Mouse (Mus musculus): ENCODE data around the gene Tmc2.

Tmc2 gene

DNA sequence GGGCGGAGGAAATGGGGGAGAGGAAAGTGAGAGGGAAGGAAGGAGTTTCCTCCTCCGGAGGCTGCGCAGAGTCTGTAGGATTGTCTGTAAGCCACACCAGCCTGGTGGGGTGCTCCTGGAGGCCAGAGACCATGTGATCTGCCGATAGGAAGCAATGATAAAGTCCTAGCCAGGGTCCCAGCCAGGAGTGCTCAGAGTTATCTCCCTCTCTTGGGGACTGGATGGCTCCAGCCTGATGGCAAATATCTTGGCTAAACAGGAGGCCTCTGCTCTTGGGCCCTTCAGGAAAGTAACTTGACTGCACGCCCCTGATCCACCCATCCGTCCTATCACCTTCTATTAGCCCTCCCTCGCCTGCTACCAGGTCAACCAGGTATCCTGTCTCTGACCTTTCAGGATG lies 53.2 kb downstream of the Tmc2 start:
- in situ Hi-C loops (cut with MboI, MseI), result no loop called here

DNA sequence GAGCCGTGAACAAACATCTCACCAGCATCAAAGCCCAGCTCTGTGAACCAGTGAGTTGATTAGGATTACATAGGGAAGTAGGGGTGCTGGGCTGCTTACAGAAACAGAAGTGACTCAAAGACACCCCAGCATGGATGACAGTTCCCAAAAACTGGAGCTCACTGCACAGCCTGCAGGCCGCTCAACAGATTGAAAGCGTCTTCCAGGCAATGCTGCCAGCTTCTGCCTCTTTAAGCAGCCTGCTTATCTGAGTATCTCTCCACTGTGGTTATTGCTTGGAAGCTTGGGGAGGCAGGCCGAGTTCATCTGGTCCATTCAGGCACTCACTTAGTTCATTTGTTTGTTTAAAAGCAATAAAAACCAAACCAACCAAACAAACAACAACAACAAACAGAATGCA lies 61.8 kb downstream of the Tmc2 start:
- in situ Hi-C loops (cut with MboI, MseI), result no loop called here

DNA sequence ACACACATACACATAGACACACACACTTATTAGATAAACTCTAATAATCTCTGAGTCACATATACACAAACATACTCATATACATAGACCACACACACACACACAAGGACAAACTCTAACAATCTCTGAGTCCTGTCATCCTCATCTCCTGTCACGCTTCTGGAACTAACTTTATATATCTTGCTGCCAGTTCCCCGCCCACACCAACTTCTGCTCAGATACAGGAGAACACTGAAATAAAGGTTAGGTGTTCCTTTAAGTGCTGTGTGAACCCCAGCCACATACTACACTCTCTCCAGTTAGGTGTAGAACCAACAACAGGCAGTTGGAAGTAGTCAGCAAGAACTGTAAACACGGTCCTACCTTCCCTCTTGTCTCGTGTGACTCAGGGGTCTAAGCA lies 65.8 kb downstream of the Tmc2 start:
- in situ Hi-C loops (cut with MboI, MseI), result no loop called here

DNA sequence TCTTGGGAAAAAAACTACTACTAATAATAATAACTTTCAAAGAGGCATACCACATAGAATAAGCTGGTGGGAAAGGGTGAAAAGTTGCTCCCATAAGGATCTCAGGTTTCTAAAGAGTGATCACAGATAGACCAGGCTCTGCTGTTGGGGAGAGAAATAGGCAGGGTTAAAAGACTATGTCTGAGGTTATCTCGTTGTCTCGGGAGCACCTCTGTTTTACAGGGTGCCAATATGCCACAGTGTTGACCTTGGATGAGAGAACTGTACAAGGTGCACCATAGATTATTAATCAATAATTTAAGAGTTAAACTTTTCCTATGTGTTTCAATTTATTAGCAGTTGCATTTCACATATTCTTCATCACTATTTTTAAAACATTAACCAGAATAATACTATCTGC lies 66.9 kb downstream of the Tmc2 start:
- in situ Hi-C loops (cut with MboI, MseI), result no loop called here

DNA sequence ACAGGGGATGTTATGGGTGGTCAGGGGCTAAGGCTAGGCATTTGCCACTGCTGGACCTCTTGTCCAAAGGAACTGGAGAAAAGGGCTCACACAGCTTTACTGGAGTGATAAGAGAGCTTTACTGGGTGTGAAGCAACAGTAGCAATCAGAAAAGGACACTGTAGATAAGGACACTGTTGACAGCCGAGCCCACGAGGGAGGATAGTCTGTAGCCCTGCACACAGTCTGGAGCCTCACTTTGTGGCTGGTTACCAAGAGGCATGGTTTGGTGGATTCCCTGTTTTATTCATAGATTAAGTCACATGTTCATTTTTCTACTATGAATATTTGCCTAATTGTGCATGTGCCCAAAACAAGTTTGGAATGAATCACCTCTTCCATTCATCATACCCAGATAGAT lies 67.4 kb downstream of the Tmc2 start:
- in situ Hi-C loops (cut with MboI, MseI), result no loop called here

DNA sequence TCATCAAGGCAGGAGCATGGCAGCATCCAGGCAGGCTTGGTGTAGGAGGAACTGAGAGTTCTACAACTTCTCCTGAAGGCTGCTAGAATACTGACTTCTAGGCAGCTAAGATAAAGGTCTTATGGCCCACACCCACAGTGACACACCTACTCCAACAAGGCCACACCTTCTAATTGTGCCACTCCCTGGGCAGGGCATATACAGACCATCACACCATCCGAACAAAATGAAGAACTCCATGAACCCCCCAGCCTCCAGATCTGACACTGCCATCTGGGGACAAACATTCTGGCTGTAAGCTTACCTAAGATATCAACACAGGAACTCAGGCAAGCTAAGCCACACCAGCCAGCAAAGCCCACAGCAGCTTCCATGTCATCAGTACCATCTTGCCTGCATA lies 70.5 kb downstream of the Tmc2 start:
- in situ Hi-C loops (cut with MboI, MseI), result no loop called here

DNA sequence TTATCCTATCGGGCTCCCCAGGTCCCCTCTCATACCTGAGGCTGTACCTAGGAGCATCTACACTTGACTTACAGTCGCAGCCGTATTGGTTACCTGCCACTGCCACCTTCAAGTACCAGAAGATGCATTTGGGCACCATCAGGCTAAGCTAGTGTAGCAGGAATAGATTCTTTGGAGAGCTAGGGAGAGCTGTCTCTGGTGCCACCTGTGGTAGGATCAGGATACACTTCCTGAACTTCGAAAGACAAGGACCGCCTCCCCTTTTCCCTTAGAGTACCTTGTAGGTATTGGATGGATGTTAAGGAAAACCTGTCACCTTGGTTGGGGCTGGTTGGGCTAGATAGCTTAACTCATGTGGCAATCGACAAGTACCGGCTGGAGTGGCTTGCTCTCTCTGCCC lies 73.1 kb downstream of the Tmc2 start:
- in situ Hi-C loops (cut with MboI, MseI), result no loop called here

DNA sequence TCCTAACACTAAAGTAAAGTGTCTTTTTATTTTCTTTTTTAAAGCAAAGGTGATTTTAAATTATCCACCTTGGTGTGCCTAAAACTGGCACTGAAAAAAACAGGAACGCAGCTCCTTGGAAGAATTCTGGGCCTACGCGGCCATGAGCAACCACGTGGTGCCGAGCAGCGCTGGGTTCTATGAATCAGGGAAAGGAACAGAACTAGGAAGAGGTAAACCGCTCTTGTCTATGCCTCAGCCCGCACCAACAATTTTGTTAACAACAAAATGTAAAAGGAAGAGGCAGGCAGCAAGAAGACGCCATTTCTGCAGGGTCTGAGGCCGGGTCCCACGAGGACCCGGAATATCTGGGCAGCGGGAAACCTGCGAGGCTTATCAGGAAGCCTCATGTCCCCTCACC lies 78.7 kb downstream of the Tmc2 start:
- in situ Hi-C loops (cut with MboI, MseI), result loop anchor here (5.0 kb wide), 1 partner anchor 471 kb away; the partner anchor contains the start of gene Stk35

DNA sequence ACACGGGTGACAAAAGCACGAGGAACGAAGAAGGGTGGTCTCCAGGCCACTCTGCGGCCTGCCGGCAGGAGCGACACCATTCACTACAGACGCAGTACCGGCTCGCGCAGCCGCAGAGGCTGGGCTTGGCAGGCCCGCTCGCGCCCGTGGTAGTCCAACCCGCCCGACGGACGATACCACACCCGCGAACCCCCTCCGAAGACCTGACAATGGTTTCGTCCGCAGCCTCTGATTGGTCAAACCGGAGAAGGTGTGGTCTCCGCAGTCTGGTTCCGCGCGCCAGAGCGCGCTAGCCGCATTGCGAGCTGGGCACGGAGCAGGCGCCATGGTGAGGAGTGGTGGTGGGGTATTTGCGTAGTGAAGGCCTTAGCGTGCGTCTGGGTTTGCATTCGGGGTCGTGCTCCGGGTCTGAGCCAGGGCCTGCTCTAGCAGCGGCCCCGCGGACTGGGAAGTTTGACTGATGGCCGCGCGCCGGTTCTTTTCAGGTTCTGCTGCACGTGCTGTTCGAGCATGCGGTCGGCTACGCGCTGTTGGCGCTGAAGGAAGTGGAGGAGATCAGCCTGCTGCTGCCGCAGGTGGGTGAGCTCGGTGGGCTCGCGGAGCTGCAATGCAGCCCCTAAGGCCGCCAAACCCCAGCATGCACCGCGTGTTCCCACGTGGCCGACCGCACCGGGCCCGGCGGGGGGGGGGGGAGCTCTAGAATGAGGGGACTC lies 79.3 kb downstream of the Tmc2 start, which contains the start of gene Nop56:
Gene Nop56, plus strand, starts transcription at position 282 of the 713 bp plus-strand sequence.
- in situ Hi-C loops (cut with MboI, MseI), result loop anchor here (5.0 kb wide), 1 partner anchor 472 kb away; the partner anchor contains the start of gene Stk35

DNA sequence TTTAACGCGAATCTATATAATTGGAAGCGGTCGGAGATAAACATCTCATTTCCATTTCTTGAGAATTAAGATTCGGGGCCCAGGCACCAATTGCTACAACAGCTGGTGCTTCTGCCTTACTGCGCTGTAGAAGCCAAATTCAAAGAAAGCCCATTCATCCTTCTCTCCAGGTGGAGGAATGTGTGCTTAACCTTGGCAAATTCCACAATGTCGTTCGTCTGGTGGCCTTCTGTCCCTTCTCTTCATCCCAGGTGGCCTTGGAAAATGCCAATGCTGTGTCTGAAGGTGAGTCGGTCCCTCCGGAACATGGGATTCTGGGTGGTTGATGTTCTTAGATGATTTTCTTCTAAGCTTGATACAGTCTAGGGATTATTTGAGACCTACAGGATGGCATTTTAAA lies 79.9 kb downstream of the Tmc2 start:
- in situ Hi-C loops (cut with MboI, MseI), result loop anchor here (5.0 kb wide), 1 partner anchor 473 kb away; the partner anchor contains the start of gene Stk35

DNA sequence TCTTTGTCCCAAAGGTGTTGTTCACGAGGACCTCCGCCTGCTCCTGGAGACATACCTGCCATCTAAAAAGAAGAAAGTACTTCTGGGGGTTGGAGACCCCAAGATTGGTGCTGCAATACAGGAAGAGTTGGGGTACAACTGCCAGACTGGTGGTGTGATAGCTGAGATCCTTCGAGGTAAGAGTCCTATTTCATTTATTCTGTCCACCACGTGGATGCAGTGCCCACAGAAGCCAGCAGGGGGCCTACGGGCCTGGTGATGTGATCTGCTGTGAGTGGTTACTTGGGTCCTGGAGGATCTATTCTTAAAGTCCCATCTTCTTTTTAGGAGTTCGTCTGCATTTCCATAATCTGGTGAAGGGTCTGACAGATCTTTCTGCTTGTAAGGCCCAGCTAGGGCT lies 80.7 kb downstream of the Tmc2 start:
- in situ Hi-C loops (cut with MboI, MseI), result no loop called here

DNA sequence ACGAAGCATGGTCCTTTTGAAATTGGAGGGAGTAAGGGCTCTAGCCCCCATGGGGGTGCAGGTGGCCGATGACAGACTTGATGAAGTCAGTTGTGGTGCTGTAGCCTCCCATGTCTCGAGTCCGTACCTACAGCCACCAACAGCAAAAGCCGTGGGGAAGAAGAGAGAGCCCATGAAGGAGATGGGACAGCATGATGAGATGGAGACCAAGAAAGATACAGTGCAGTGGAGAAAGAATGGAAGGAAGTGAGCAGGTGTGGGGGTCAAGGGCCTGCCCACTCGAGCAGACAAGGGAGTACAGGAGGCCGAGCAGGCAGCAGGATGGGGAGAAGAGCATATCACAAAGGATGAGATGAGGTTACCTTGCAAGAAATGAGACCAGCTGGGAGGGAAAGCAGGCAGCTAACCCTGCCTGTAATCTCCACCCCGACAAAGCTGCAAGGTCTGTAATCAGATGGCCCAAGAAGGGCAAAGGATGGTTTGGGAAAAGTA lies 84.7 kb downstream of the Tmc2 start:
- in situ Hi-C loops (cut with MboI, MseI), result loop anchor here (5.0 kb wide), 1 partner anchor 253 kb away; no protein-coding TSS in a partner anchor

DNA sequence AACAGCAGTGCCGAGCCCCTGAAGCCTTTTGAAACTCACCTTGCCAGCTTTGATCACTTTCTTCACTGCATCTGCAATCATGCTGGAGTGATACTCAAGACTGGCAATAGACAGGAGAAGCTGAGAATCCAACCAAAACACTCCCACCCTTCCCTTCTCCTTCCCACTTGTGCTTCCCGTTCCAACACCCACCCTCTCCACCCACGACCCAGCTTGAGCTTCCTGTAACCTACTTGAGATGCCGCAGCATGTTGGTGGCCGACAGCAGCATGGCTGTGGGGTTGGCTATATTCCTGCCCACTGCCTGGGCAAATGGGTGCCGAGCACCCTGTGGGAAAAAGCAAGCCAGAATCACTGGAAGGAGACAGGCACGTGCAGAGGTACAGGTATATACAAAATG lies 85.2 kb downstream of the Tmc2 start:
- in situ Hi-C loops (cut with MboI, MseI), result loop anchor here (5.0 kb wide), 1 partner anchor 252 kb away; no protein-coding TSS in a partner anchor

DNA sequence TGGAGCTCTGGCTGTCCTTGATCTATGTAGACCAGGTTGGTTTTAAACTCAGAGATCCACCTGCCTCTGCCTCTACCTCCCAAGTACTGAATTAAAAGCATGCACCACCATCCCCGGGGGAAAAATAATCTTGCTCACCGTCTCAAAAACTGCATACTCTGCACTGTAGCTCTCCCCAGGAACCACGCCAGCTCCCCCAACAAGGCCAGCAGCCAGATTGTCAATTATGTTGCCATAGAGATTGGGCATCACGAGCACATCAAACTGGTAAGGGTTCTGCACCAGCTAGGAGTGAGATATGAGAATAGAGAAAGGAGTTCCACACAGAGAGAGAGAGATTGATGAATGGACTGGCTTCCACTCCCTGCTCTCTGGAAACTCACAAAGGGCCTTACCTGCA lies 85.8 kb downstream of the Tmc2 start:
- in situ Hi-C loops (cut with MboI, MseI), result loop anchor here (5.0 kb wide), 1 partner anchor 251 kb away; no protein-coding TSS in a partner anchor

DNA sequence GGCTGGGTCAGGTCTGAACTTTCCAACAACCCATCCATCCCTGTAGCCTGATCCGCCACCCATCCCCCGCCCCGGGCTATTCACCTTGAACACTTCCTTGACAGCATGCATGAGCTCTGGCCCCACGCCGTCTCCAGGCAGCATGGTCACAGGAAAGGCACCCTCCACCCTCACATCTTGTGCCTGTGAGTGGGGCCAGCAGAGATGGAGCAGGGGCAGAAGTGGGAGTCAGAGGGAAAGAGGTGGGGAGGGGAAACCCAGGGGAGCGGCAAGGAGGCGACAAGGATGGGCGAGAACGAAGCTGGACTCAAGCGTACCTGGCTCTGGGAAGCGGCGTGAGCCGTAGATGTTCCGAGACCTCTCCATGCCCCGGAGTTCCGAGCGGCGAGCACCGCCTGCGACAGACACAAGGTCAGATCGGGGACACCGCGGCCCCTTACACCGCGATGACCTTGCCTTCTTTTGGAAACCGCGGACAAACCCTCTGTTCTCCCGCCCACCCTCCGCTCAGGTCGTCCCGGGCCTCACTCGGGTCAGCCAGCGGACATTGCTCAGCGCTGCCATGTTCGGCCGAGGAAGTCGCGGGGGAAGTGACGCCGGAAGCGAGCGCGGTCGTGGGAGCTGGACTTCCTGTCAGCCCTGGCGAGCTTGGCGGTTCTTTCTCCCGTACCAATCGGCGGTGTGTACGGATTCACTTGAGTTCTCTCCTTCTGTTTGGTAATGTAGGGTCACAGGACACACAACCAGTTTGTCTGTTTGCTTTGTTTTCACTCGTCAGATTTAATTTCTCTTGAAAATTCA lies 89.1 kb downstream of the Tmc2 start, which contains the start of gene Idh3b:
Gene Idh3b, minus strand, starts transcription at position 694 of the 801 bp plus-strand sequence.
- in situ Hi-C loops (cut with MboI, MseI), result loop anchor here (5.0 kb wide), 1 partner anchor 248 kb away; no protein-coding TSS in a partner anchor

DNA sequence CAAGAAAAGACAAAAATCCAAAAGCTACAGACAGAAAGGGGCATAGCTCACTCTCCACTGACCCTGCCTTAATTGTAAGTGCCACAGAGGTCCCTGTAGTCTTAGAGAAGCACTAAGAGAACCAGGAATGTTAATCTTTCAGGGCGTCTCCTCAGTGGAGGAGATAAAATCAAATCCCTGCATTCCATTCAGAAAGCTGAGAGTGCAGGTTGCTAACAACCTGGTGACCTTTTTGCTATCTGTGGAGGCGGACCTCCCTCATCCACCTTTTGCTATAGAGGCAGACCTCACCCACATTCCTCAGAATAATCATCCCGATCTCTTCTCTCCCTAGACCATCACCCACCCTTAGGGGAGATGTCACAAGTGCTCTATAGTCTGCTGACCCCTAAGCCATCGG lies 94.1 kb downstream of the Tmc2 start:
- in situ Hi-C loops (cut with MboI, MseI), result no loop called here

DNA sequence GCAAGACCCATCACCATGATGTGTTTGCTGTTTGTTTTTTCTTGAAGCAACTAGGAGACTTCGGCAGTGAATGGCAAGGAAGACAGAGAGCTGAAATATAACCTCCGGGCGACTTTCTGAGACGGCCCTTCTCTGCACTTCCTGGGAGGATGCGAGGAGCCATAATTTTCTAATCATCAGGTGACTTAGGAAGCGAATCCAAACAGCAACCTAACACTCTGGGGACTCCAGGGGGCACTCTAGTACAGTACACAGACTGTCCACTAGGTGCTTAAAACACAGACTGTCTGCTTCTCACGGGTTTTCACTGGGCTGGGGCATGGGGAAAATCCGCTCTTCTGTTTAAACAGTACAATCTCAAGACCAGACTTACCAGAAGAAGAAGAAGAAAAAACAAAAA lies 96.4 kb downstream of the Tmc2 start:
- in situ Hi-C loops (cut with MboI, MseI), result loop anchor here (5.0 kb wide), 1 partner anchor 116 kb away; the partner anchor contains the start of genes 1700020A23Rik, Gm28372 and Tmem239

DNA sequence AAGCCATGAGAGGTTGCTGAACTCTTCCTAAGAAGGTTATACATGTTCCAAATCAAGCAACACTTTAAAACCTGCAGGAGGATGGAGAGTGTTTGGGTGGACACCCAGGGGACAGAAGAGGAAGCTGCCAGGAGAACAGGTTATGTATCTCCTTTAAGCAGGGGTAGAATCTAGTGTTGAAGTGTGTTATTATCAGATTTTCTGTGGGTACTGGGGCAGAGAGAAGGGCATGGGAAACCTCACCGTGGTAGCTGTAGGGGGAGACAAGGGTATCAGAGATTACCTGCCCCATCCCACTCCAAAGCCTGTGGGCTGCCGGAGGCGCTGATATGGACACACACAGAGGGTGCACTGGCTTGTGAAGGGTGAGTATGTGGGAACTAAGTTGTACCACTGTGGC lies 98.0 kb downstream of the Tmc2 start:
- in situ Hi-C loops (cut with MboI, MseI), result loop anchor here (5.0 kb wide), 1 partner anchor 114 kb away; the partner anchor contains the start of genes 1700020A23Rik, Gm28372 and Tmem239

DNA sequence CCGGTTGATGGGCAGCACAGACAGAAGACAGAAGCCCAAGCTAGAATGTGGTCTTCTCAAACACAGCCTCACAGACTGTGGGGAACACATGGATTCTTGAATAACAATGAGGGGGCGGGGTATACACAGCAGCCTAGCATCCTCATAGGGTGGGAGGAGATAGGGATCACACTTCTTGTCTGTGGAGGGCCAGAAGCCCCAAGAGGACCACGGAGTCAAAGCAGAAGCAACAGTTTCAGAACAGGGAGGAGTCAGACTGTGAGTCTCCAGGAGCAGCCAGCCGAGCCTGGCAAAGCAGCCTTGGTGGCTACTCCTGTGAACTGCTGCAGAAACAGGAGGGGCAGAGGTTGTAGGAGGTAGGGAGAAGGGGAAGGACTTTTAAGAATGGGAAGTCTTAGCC lies 98.5 kb downstream of the Tmc2 start:
- in situ Hi-C loops (cut with MboI, MseI), result loop anchor here (5.0 kb wide), 1 partner anchor 114 kb away; the partner anchor contains the start of genes 1700020A23Rik, Gm28372 and Tmem239

DNA sequence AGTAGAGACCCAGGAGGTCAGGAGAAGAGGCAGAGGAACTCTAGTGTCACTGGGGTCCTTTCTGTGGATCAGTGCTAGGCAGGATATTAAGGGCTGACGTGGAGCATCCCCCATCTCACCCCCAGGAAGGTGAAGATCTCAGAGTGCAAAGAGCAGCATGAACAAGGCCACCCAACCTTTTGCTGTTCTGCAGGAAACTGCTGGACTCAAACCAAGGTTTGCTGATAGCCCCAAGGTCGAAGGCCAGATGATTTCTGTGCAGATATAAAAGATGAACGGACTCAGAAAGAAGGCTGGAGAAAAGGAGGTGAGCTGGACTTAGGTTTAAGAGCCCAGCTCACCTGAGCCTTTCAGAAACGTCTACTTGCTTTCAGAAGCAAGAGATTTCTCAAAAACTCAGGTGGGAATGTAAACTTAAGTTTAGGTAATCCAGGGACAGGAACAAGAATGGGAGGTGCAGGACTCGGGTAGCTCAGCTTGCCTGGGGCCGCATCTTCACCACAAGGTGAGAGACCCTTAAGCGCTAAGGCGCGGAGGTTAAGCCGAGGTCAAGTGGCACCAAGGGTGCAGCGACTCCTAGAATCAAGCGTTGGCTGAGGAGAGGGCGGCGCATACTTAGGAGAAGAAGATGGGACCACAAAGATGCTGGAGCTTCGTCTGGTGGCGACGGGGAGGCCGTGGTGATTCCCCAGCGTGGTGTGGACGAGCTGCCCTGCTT lies 99.4 kb downstream of the Tmc2 start:
- in situ Hi-C loops (cut with MboI, MseI), result loop anchor here (5.0 kb wide), 1 partner anchor 113 kb away; the partner anchor contains the start of genes 1700020A23Rik, Gm28372 and Tmem239

DNA sequence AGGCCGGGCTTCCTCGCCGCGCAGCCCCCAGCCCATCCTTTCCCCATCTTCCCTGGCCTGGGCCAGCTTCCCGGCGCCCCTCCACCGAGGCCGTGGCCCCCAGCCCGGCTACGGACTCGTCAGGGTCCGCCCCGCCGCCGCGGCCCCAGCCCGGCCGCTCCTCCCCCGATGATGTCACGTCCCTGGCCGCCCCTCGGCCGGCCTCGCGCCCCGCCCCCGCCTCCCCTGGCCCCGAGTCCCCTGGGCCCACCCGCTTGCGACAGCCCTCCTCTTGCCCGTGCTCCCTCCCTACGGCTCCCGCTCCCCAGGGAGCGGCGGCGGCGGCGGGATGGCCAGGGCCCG lies 99.9 kb downstream of the Tmc2 start, which contains the start of gene Ebf4:
Gene Ebf4, plus strand, starts transcription at position 234 of the 342 bp plus-strand sequence.
- in situ Hi-C loops (cut with MboI, MseI), result loop anchor here (5.0 kb wide), 1 partner anchor 112 kb away; the partner anchor contains the start of genes 1700020A23Rik, Gm28372 and Tmem239

Measured in T-helper 2 cell (primary cell).